ENCODE assay signal across 8 mouse cellular contexts in the genomic region with DNA sequence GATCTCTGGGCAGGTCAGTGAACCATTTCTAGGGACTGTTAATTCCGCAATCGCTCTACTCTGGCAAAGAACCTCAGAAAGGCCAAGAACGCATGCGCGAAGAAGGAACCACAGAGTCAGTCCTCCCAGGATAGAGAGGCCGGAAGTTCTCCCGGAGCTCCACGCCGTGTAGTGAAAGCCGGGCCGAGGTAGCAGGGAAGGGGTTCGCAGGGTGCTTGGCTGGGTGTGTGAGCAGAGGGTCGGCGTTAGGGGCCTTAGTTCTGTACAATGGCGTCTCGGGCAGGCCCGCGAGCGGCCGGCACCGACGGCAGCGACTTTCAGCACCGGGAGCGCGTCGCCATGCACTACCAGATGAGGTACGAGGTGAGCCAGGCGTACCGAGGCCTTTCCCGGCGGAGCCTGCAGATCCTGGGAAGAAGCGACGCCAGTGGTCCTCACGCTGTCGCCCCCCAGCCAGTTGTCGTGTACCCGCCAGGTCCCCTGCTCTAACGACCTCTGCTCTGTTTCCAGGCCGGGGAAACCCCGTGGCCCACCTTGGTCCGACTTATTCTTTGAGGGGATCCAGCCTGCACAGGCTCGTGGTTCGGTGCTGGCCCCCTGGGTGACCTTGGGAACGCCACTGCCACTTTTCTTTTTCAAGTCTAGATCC. TPM values are rescaled to one million over a fixed set of nuclear protein-coding genes. Genes with fewer than 3 reads are reported as not detected.
DNase-seq lines count a peak whose midpoint lies in the region; ATAC-seq lines count a peak whose summit lies in the region.

A gene (plus strand): TSS at position 128 of the 649 bp plus-strand sequence.

- H3K4me1 ChIP-seq in hindbrain, embryonic 16.5 days (ENCODE audit: control insufficient read depth, insufficient read depth, low read depth, low read length): peaks cover 7% of the 10 kb centered on the region

- peak; percentile 90 for DNase-seq in T-cell, adult 2 months (ENCODE audit: low spot score)
- DNase-seq in cerebellum, postnatal 36 days: peak; percentile 90 to 95
- DNase-seq in gastrocnemius, adult 18-20 months (ENCODE audit: low spot score): peak; percentile 94
- DNase-seq in left cerebral cortex, adult 18-20 months (ENCODE audit: low spot score in 2 of 2): peak; percentile 91 to 92
- DNase-seq in right cerebral cortex, adult 18-20 months: peak; percentile 92
- peak; percentile 52 for DNase-seq in urinary bladder, postnatal 10 days (ENCODE audit: low spot score)

- H3K36me3 ChIP-seq in hindbrain, embryonic 16.5 days (ENCODE audit: control insufficient read depth, insufficient read depth, low read length): peaks cover 9% of the 10 kb centered on the region
- H3K36me3 ChIP-seq in macrophage (ENCODE audit: inconsistent target): peaks cover 5% of the 10 kb centered on the region; the same call in 1 of the 2 replicates

- peak within 1 kb of the TSS; percentile 95 for H3K4me3 ChIP-seq in hindbrain, embryonic 16.5 days (ENCODE audit: low read length)
- H3K4me3 ChIP-seq in macrophage (ENCODE audit: inconsistent target): peak within 1 kb of the TSS; percentile 91

- peak within 1 kb of the TSS; percentile 98 for H3K9ac ChIP-seq in hindbrain, embryonic 16.5 days (ENCODE audit: low read depth, low read length)

- no peaks in the 10 kb centered on the region for H3K9me3 ChIP-seq in hindbrain, embryonic 16.5 days (ENCODE audit: control insufficient read depth, low read length)

- WGBS in hindbrain, embryonic 16.5 days: under 1% methylated on average over 44 of the region's 45 CpGs
- WGBS in macrophage (ENCODE audit: missing documents): under 1% methylated on average over 45 of the region's 45 CpGs

- H3K27ac ChIP-seq in hindbrain, embryonic 16.5 days (ENCODE audit: low read depth, low read length): peak within 1 kb of the TSS; percentile 84
- H3K27ac ChIP-seq in macrophage: peak within 1 kb of the TSS; percentile 28; the same call in 1 of the 2 replicates

- no peaks in the 10 kb centered on the region for H3K27me3 ChIP-seq in hindbrain, embryonic 16.5 days (replicated peaks; ENCODE audit: control insufficient read depth, insufficient read depth, low read length)

- H3K79me2 ChIP-seq in macrophage (ENCODE audit: inconsistent target): peaks cover 18% of the 10 kb centered on the region

- ATAC-seq in hindbrain, embryonic 16.5 days: peak; percentile 96

- H3K4me2 ChIP-seq in hindbrain, embryonic 16.5 days (ENCODE audit: low read length): peak within 1 kb of the TSS; percentile 87

RNA-seq across cellular contexts. Expression of the gene that starts here (rescaled TPM):
- total RNA-seq in gastrocnemius, adult 18-20 months (2021): 10 to 100 TPM; 28.2 to 28.9 TPM
- 95.2 and 106 TPM in 2 replicates for polyA plus RNA-seq in hindbrain, embryonic 16.5 days (2015; fragmentation: Nextera tagmentation; extraction: Ambion mirVana)
- total RNA-seq in left cerebral cortex, adult 18-20 months (2021): 10 to 100 TPM; 41.9 to 42.6 TPM
- 10 to 100 TPM in 15 of 26 experiments, 1 to 10 TPM in 11; 2.1 to 22.4 (median 11.2) TPM for total RNA-seq in macrophage (2018; cell fraction: chromatin; rRNA removed)
- 10 to 100 TPM; 19.7 to 30.2 (median 27.5) TPM for total RNA-seq in macrophage (2018; cell fraction: cytosol; rRNA removed)
- total RNA-seq in macrophage (2018; cell fraction: nucleus; rRNA removed): 10 to 100 TPM in 23 of 26 experiments, 1 to 10 TPM in 3; 6.3 to 37.7 (median 18.6) TPM
- polyA plus RNA-seq in macrophage (2018): 14.3 to 38.5 TPM (median 29.7 TPM) in 3 replicates

Comparison
In these comparisons a context has a peak if more than half of its experiments do, and no peak if none do; other contexts are left out.
1. Peak in every context shown above with its lines: DNase-seq, ATAC-seq, H3K4me3 ChIP-seq and H3K27ac ChIP-seq.